Mouse (Mus musculus): Measurements from ENCODE around the gene Faap20. TPM values are rescaled to one million over a fixed set of nuclear protein-coding genes. Genes with fewer than 3 reads are reported as not detected.

The Faap20 gene
- polyA plus RNA-seq (2014; fragmentation: Illumina TruSeq; extraction: RNeasy Lipid Tissue Mini Kit (QIAGEN cat#74804); ENCODE audit: low replicate concordance), result not detected

GRCm38 (mm10) chr4:155249648-155250351, at the start of gene Faap20:
TSS of gene Faap20 (plus strand) at chr4:155249802.

GRCm38 (mm10) chr4:155222552-155222840, 27.1 kb upstream of the Faap20 start, which contains the start of gene Ski:
TSS of gene Ski (minus strand) at chr4:155222592.

Other genes starting within 250 kb of the Faap20 start
- gene Plch2, start 193.0 kb upstream of the Faap20 start, polyA plus RNA-seq (2014; fragmentation: Illumina TruSeq; extraction: RNeasy Lipid Tissue Mini Kit (QIAGEN cat#74804); ENCODE audit: low replicate concordance), result 0.26 TPM
- gene Pex10, start 182.8 kb upstream of the Faap20 start, polyA plus RNA-seq (2014; fragmentation: Illumina TruSeq; extraction: RNeasy Lipid Tissue Mini Kit (QIAGEN cat#74804); ENCODE audit: low replicate concordance), result 2.1 TPM
- gene Rer1, start 163.4 kb upstream of the Faap20 start, polyA plus RNA-seq (2014; fragmentation: Illumina TruSeq; extraction: RNeasy Lipid Tissue Mini Kit (QIAGEN cat#74804); ENCODE audit: low replicate concordance), result 315 TPM
- not detected for gene Morn1, start 163.2 kb upstream of the Faap20 start, polyA plus RNA-seq (2014; fragmentation: Illumina TruSeq; extraction: RNeasy Lipid Tissue Mini Kit (QIAGEN cat#74804); ENCODE audit: low replicate concordance)
- gene Ski, start 27.2 kb upstream of the Faap20 start, polyA plus RNA-seq (2014; fragmentation: Illumina TruSeq; extraction: RNeasy Lipid Tissue Mini Kit (QIAGEN cat#74804); ENCODE audit: low replicate concordance), result 33.6 TPM
- 10.2 TPM for gene Prkcz, start 111.6 kb downstream of the Faap20 start, polyA plus RNA-seq (2014; fragmentation: Illumina TruSeq; extraction: RNeasy Lipid Tissue Mini Kit (QIAGEN cat#74804); ENCODE audit: low replicate concordance)
- gene Gabrd, start 148.3 kb downstream of the Faap20 start, polyA plus RNA-seq (2014; fragmentation: Illumina TruSeq; extraction: RNeasy Lipid Tissue Mini Kit (QIAGEN cat#74804); ENCODE audit: low replicate concordance), result not detected
- gene Cfap74, start 159.4 kb downstream of the Faap20 start, polyA plus RNA-seq (2014; fragmentation: Illumina TruSeq; extraction: RNeasy Lipid Tissue Mini Kit (QIAGEN cat#74804); ENCODE audit: low replicate concordance), result 0.67 TPM
- gene Tmem52, start 219.3 kb downstream of the Faap20 start, polyA plus RNA-seq (2014; fragmentation: Illumina TruSeq; extraction: RNeasy Lipid Tissue Mini Kit (QIAGEN cat#74804); ENCODE audit: low replicate concordance), result not detected
- gene Gnb1, start 241.6 kb downstream of the Faap20 start, polyA plus RNA-seq (2014; fragmentation: Illumina TruSeq; extraction: RNeasy Lipid Tissue Mini Kit (QIAGEN cat#74804); ENCODE audit: low replicate concordance), result 317 TPM